Mouse (Mus musculus): ENCODE data around the gene Dpy30.
"Not testable (repeated sequence)": the region's sequence is repeated elsewhere in the genome, so short reads cannot be mapped to it uniquely, and the experiment has no call there.

Dpy30 gene

GRCm38 (mm10) chr17:74323844-74324243 lies at the start of gene Dpy30:
Gene Dpy30, minus strand, starts transcription at chr17:74323944.
- in situ Hi-C loops (cut with MboI; ENCODE audit: low pct_unique_long_range_greater_than_20kb in 1 of 2, low sequenced_read_pairs in 2 of 2, unreplicated experiment in 1 of 2): no loop called here

- in situ Hi-C loops (cut with MboI; ENCODE audit: low pct_unique_long_range_greater_than_20kb in 1 of 2, low sequenced_read_pairs in 2 of 2, unreplicated experiment in 1 of 2): no loop called here
Observed at GRCm38 (mm10) chr17:74363592-74363991, 39.8 kb upstream of the Dpy30 start.

- in situ Hi-C loops (cut with MboI; ENCODE audit: low pct_unique_long_range_greater_than_20kb in 1 of 2, low sequenced_read_pairs in 2 of 2, unreplicated experiment in 1 of 2): no loop called here
Observed at GRCm38 (mm10) chr17:74341151-74341550, 17.4 kb upstream of the Dpy30 start.

- in situ Hi-C loops (cut with MboI; ENCODE audit: low pct_unique_long_range_greater_than_20kb in 1 of 2, low sequenced_read_pairs in 2 of 2, unreplicated experiment in 1 of 2): no loop called here
Observed at GRCm38 (mm10) chr17:74338937-74339804, 15.4 kb upstream of the Dpy30 start, which contains the start of gene Spast. Gene Spast, plus strand, starts transcription at chr17:74338987.

- in situ Hi-C loops (cut with MboI; ENCODE audit: low pct_unique_long_range_greater_than_20kb in 1 of 2, low sequenced_read_pairs in 2 of 2, unreplicated experiment in 1 of 2): no loop called here
Observed at GRCm38 (mm10) chr17:74338225-74338931, 14.6 kb upstream of the Dpy30 start.

- in situ Hi-C loops (cut with MboI; ENCODE audit: low pct_unique_long_range_greater_than_20kb in 1 of 2, low sequenced_read_pairs in 2 of 2, unreplicated experiment in 1 of 2): no loop called here
Observed at GRCm38 (mm10) chr17:74331049-74331676, 7.4 kb upstream of the Dpy30 start.

GRCm38 (mm10) chr17:74328146-74328545 lies 4.4 kb upstream of the Dpy30 start:
- in situ Hi-C loops (cut with MboI; ENCODE audit: low pct_unique_long_range_greater_than_20kb in 1 of 2, low sequenced_read_pairs in 2 of 2, unreplicated experiment in 1 of 2): not testable (repeated sequence)

- in situ Hi-C loops (cut with MboI; ENCODE audit: low pct_unique_long_range_greater_than_20kb in 1 of 2, low sequenced_read_pairs in 2 of 2, unreplicated experiment in 1 of 2): not testable (repeated sequence)
Observed at GRCm38 (mm10) chr17:74327195-74327594, 3.5 kb upstream of the Dpy30 start.

GRCm38 (mm10) chr17:74322400-74323054 lies 1.2 kb downstream of the Dpy30 start:
- in situ Hi-C loops (cut with MboI; ENCODE audit: low pct_unique_long_range_greater_than_20kb in 1 of 2, low sequenced_read_pairs in 2 of 2, unreplicated experiment in 1 of 2): no loop called here

- in situ Hi-C loops (cut with MboI; ENCODE audit: low pct_unique_long_range_greater_than_20kb in 1 of 2, low sequenced_read_pairs in 2 of 2, unreplicated experiment in 1 of 2): no loop called here
Observed at GRCm38 (mm10) chr17:74318721-74319120, 5.0 kb downstream of the Dpy30 start.

GRCm38 (mm10) chr17:74316309-74316863 lies 7.4 kb downstream of the Dpy30 start:
- in situ Hi-C loops (cut with MboI; ENCODE audit: low pct_unique_long_range_greater_than_20kb in 1 of 2, low sequenced_read_pairs in 2 of 2, unreplicated experiment in 1 of 2): no loop called here

- in situ Hi-C loops (cut with MboI; ENCODE audit: low pct_unique_long_range_greater_than_20kb in 1 of 2, low sequenced_read_pairs in 2 of 2, unreplicated experiment in 1 of 2): no loop called here
Observed at GRCm38 (mm10) chr17:74315445-74316308, 8.1 kb downstream of the Dpy30 start.

GRCm38 (mm10) chr17:74306021-74306420 lies 17.7 kb downstream of the Dpy30 start:
- in situ Hi-C loops (cut with MboI; ENCODE audit: low pct_unique_long_range_greater_than_20kb in 1 of 2, low sequenced_read_pairs in 2 of 2, unreplicated experiment in 1 of 2): no loop called here

- in situ Hi-C loops (cut with MboI; ENCODE audit: low pct_unique_long_range_greater_than_20kb in 1 of 2, low sequenced_read_pairs in 2 of 2, unreplicated experiment in 1 of 2): no loop called here
Observed at GRCm38 (mm10) chr17:74305616-74306015, 18.1 kb downstream of the Dpy30 start.

- in situ Hi-C loops (cut with MboI; ENCODE audit: low pct_unique_long_range_greater_than_20kb in 1 of 2, low sequenced_read_pairs in 2 of 2, unreplicated experiment in 1 of 2): no loop called here
Observed at GRCm38 (mm10) chr17:74304060-74304459, 19.7 kb downstream of the Dpy30 start.

- in situ Hi-C loops (cut with MboI; ENCODE audit: low pct_unique_long_range_greater_than_20kb in 1 of 2, low sequenced_read_pairs in 2 of 2, unreplicated experiment in 1 of 2): no loop called here
Observed at GRCm38 (mm10) chr17:74300089-74300488, 23.7 kb downstream of the Dpy30 start.

- in situ Hi-C loops (cut with MboI; ENCODE audit: low pct_unique_long_range_greater_than_20kb in 1 of 2, low sequenced_read_pairs in 2 of 2, unreplicated experiment in 1 of 2): not testable (repeated sequence)
Observed at GRCm38 (mm10) chr17:74296991-74297390, 26.8 kb downstream of the Dpy30 start.
